Mouse (Mus musculus) layer of hippocampus, postnatal 10 days (tissue): ENCODE data around the gene Wdr27. TPM values are rescaled to one million over a fixed set of nuclear protein-coding genes. Genes with fewer than 3 reads are reported as not detected.
"Not testable (repeated sequence)": the region's sequence is repeated elsewhere in the genome, so short reads cannot be mapped to it uniquely, and the experiment has no call there.

Experiments used
- DNase-seq, 2 experiments: peaks; one replicate each; pipeline ENCODE4 v3.0.0; 2021; ENCODE audit warnings: low spot score in 2 of 2
- total RNA-seq, 2 experiments: library from RNA; stranded (reverse); gene quantifications; 2 replicates each; pipeline ENCODE4 v1.2.3; 2021

Gene Wdr27
- total RNA-seq, 2 experiments from 2014 or later, result 5.9 to 6.1 TPM

DNA sequence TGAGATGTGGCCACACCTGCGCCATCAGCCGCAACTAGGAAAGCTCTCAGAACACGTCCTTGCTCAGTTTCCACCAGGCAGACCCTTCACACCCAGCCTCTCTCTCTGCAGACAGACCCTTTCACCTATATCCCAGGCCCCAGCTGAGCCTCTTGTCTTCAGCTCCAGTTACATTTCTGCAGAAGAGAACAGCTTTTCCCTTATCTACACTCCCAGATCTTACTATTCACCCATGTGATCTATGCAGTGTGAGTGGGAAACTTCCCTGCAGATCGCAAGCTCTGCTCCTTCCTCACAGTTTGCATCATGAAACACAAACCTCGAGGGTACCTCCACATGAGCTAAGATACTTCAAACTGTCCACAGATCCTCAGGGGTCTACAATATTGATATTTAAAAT is 11.5 kb downstream of the Wdr27 start:
- no peak for DNase-seq

DNA sequence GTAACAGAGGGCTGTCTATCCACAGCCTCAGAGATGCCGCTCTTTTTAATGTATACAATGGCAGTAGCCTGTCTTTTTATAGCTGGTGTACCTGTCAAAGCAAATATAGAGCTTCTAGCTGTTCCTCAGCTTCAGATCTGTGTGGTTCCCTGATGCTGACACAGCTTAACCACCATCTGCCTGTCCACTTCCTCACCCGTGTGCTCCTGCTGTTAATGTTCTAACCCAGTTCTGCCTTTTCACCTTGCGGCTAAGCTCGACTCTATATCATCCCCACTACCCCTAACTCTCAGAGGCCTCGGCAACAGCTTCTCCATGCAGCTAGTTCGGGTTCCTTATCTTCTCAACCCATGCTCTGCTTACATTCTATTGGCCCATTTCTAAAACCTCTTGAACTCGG is 12.3 kb downstream of the Wdr27 start:
- no peak for DNase-seq

DNA sequence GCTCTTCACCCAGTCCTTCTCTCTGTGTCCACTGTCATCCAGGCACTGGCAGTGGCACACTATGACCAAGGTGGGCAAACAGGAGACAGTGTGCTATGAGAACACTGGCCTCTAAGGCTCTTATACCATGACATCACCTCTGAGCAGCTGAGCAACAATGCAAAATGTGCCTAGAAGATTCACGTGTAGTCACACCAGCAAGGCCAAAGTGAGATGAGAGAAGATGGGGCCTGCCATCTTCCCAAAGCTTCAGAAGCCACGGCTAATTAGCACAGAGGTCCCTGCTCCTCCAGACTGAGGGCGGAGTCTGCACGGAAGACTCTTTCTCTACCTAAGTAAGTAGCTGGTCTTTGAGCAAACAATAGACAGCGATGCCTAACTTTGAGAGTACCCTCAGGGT is 14.3 kb downstream of the Wdr27 start:
- DNase-seq, result no peak

DNA sequence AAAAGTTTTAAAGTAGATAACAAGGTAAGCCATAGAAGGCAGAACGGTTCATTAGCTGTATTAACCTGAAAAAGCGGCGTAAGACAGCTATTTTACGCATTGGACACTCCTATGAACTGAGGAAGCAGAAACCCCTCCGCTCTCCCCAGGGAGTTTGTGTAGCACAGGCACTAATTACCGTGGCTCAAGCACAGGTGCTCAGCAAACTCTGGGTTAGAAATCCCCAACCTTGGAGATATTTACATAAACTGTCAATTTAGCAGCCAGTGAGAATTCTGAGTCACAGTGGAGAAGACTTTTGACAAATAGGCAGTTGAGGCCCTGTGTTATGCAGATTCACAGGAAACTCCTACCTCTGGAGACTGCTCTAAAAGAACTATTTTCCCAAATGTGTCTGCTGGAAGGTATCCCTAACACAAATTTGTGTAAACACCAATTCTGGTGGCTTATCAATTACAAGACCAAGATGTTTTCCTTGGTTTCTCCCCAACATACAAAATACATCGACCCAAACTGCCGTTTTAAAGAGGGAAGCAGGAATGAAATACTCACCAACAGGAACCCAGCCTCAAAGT is 15.2 kb downstream of the Wdr27 start:
- DNase-seq, result no peak

DNA sequence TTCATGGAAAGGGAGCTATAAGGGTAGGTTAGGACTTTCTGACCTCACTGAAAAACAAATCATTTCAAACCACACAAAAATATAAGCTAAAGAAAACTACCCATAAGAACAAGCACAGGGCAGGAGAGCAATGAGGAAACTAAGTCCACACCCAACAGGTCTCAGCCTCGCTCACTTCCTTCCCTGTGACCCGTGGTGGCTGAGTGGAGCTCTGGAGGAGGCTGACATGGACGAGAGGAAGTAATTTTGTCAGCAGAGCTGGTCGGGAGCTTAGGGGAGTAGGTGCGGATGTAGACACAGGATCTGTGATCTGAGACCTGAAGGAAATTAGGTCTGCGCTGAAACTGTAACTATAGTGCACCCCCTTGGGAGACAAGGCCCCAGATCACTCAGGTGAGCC is 21.4 kb downstream of the Wdr27 start:
- DNase-seq, result no peak

DNA sequence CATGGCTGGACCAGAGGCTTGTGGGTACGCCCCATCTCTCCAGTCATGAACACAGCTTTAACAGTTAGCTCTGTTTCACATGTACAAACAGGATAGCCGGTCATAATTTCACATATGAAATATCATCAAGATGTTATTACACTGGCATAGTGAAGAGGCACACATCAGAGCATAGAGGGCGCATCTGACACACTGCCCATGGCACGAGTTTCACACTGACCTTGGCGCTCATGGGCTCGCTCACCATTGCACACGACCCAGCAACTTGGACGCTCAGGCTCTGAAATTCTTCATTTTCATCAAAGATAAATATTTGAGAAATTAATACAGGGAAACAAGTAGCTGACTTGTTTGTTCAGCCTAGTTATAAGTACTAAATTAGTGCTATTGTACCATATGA is 25.1 kb downstream of the Wdr27 start:
- no peak for DNase-seq

GRCm38 (mm10) chr17:14914401-14914800 is 28.6 kb downstream of the Wdr27 start:
- no peak for DNase-seq

GRCm38 (mm10) chr17:14912981-14913380 is 30.0 kb downstream of the Wdr27 start:
- DNase-seq, result no peak

GRCm38 (mm10) chr17:14912420-14912819 is 30.5 kb downstream of the Wdr27 start:
- DNase-seq, result no peak

GRCm38 (mm10) chr17:14910771-14911170 is 32.2 kb downstream of the Wdr27 start:
- no peak for DNase-seq

DNA sequence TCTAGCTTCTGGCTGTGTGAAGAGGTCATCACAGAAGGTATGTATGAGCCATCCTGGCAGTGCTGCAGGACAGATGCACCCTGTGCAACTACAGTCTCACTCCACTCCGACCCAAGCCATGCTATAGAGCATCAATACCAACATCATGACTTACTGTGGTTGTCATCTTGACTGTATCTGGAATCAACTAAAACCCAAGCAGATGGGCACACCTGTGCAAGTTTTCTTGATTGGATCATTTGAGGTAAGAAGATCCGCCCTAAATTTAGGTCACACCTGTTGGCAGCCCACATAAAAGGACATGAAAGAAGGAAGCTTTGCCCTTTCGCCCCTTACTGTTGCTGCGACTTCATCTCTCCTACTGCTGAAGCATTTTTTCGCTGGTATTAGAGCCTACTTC is 33.6 kb downstream of the Wdr27 start:
- DNase-seq, result no peak

GRCm38 (mm10) chr17:14907136-14907535 is 35.8 kb downstream of the Wdr27 start:
- no peak for DNase-seq

DNA sequence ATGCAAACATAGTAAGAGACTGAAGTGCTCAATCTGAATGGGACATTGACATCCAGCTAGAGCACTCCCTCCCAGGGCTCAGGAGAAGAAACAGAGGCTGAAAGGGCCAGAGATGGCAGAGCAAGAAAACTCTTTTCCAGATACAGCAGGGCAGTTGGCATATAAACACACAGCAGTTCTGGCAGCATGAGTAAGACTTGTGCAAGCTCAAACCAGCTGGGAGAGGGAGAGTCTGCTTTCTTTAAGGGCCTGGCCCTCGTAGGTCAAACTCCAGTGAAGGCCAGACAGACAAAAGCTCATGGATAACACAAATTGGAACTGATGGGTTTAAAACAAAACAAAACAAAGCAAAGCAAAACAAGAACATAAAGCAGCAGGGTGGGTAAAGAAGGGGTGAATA is 36.3 kb downstream of the Wdr27 start:
- no peak for DNase-seq

DNA sequence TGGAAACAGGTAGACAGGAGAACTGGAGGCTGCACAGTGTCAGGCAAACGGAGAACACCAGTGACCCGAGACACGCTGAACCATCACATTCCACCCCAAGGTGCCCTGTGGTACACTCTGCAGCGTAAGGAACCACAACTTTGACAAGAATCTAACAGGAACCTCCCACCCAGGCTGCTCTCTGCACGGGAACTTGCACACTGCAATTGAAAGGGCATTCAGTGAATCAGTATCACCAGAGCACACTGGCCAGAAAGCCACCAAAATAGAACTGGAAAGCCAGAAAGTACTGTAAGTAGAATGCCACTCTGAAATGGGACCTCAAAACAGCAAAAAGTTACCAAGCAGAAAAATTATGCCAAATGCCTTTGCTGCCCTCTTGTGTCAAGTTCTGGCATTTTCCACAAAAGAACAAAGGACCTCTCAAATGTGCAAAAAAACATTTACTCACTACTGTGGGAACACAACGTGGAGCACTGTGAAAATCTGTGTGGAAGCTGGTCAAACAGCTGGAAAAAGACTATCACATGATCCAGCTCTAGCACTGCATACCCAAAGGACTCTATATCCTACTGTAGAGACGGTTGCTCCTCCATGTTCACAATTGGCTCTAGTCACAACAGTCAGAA is 38.2 kb downstream of the Wdr27 start:
- DNase-seq, result peak; percentile 89 to 90

- no peak for DNase-seq
These were observed 38.8 kb downstream of the Wdr27 start for GRCm38 (mm10) chr17:14904206-14904605.

GRCm38 (mm10) chr17:14903212-14903611 is 39.7 kb downstream of the Wdr27 start:
- no peak for DNase-seq

GRCm38 (mm10) chr17:14898972-14899371 is 44.0 kb downstream of the Wdr27 start:
- no peak for DNase-seq

- not testable (repeated sequence) for DNase-seq
These were observed 47.9 kb downstream of the Wdr27 start for GRCm38 (mm10) chr17:14895058-14895457.

DNA sequence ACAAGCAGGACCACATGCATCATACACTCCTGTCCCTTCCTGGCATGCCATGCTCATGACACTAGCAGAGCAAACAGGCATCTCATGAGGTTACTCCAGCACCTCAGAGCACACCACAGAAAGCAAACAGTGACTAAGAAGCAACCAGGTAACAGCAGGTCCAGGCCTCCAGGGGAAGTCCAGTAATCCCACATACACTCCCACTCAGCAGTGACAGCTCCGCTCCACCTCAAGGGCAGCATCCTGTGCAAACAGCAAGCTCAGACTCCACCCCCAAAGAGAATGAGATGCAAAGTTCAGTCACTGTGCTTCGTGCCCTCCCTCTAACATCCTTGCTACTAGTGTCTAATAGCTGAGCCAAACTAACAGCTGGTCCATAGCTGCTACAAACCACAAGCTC is 56.0 kb downstream of the Wdr27 start:
- DNase-seq, result no peak

DNA sequence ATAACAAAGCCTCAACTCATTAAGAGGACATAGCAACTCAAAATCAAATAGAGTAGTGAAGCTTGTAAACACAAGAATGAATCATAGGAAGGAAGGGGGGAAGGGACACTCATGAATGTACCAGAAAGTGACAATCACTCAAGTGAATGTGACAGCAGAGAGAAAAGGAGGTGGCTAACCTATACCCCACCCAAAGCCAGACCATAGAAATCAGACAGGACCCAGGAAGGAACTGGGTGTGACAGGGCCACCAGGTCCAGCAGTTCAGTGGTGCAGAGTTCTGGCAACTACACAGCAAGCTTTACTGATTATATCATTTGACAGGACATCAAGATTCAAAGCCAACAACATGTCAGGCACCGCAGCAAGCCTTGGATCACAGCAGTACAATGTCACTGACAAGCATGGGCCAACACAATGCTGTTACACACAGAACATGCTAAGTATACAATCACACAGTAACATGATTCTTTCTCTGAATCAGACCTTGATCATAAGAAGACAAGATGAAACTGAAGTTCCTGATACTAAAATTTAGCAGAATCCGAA is 68.2 kb downstream of the Wdr27 start:
- no peak for DNase-seq

- DNase-seq, result no peak
These were observed 82.7 kb downstream of the Wdr27 start for GRCm38 (mm10) chr17:14860220-14860619.

DNA sequence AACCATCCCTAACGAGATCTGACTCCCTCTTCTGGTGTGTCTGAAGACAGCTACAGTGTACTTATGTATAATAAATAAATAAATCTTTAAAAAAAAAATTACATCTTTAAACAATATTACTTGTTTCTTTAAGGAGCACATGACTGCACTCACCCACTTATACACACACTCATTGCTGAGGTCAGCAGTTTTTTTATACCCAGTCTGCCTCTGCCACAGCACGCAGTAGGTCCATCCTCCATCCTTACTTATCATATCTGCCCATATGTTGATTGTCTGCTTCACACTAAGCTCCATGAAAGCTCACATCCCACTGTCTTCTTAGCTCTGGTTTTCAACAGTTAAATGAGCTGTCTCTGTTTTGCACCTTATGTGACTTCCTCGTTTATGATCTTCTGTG is 95.2 kb downstream of the Wdr27 start:
- no peak for DNase-seq

- no peak for DNase-seq
These were observed 96.1 kb downstream of the Wdr27 start for GRCm38 (mm10) chr17:14846880-14847279.
